Mouse (Mus musculus): ENCODE data around the gene Epn1. TPM values are rescaled to one million over a fixed set of nuclear protein-coding genes. Genes with fewer than 3 reads are reported as not detected.
A peak's percentile ranks its signal among the peaks of the same experiment; 100 is the strongest.

The Epn1 gene
- total and polyA plus RNA-seq, 3 experiments: 75.5 to 147 TPM; not detected in 1

DNA sequence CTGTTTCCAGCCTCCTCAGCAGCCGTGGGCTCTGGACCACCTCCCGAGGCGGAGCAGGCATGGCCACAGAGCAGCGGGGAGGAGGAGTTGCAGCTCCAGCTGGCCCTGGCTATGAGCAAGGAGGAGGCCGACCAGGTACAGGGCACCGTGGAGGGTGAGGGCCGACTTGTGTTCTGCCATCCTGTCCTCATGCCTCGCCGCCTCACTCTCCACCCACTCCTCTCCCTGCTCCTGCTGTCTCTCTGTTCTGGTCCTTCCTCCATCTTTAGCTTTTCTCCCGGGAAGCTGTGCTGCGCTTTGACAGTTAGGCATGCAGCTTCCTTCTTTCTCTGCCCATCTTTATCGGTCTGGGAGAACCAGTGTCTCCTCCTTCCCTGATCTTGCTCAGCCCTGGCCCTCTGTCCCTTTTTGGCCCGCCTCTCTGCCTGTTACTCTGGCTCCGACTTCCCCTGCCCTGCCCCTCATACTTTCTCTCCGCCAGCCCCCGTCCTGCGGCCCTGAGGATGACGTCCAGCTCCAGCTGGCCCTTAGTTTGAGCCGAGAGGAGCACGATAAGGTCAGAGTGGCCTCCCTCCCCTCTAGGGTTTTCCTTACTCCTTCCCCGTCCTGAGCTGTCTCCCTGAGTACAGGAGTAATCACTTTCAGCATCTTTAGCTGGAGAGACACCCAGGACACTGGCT lies 12.9 kb downstream of the Epn1 start:
- H3K36me3 ChIP-seq (ENCODE audit: control insufficient read depth in 1 of 2, insufficient read depth in 2 of 2, low read length in 2 of 2): peaks cover 0 to 19% of the 10 kb centered on the region in 2 experiments; a peak in 2 of 4 replicates
- no peaks in the 10 kb centered on the region for H3K4me1 ChIP-seq (ENCODE audit: control insufficient read depth in 1 of 2, insufficient read depth in 2 of 2, low read length in 2 of 2)
- H3K9ac ChIP-seq (ENCODE audit: control insufficient read depth, low read depth, low read length, poor library complexity, severe bottlenecking): no peak overlapping the region
- H3K27ac ChIP-seq (ENCODE audit: control insufficient read depth, low read depth, low read length): no peak overlapping the region
- no peaks in the 10 kb centered on the region for H3K27me3 ChIP-seq (ENCODE audit: control insufficient read depth in 1 of 2, insufficient read depth in 2 of 2, low read length in 2 of 2)
- no peak overlapping the region for H3K4me3 ChIP-seq (ENCODE audit: control insufficient read depth in 1 of 2, insufficient read depth in 1 of 2, low read depth in 2 of 2, low read length in 2 of 2)
- DNase-seq (ENCODE audit: low read depth, low spot score): no peak
- peaks cover 9% of the 10 kb centered on the region for H3K79me2 ChIP-seq (ENCODE audit: control insufficient read depth, insufficient read depth, low read length, poor library complexity)
- H3K9me3 ChIP-seq (replicated peaks; ENCODE audit: insufficient read depth, low read length): no peaks in the 10 kb centered on the region
- TF ChIP-seq ELF1 (IDR thresholded peaks at IDR 0.05; ENCODE audit: low read depth, low read length): no peak
- no peak for TF ChIP-seq USF1 (IDR thresholded peaks at IDR 0.05; ENCODE audit: low read depth, low read length)
- TF ChIP-seq RCOR1 (IDR thresholded peaks at IDR 0.05; ENCODE audit: low read depth, low read length): no peak
- no peak for TF ChIP-seq ZKSCAN1 (IDR thresholded peaks at IDR 0.05; ENCODE audit: low read depth, low read length)
- TF ChIP-seq ZMIZ1 (IDR thresholded peaks at IDR 0.05; ENCODE audit: low read depth, low read length): no peak
- TF ChIP-seq E2F4 (IDR thresholded peaks at IDR 0.05; ENCODE audit: borderline replicate concordance, low read depth, low read length): no peak
- TF ChIP-seq HCFC1 (IDR thresholded peaks at IDR 0.05; ENCODE audit: low read depth, low read length): no peak
- no peak for TF ChIP-seq MAFK (IDR thresholded peaks at IDR 0.05; ENCODE audit: borderline replicate concordance, low read depth, low read length)
- no peak for TF ChIP-seq SIN3A (IDR thresholded peaks at IDR 0.05; ENCODE audit: low read length)
- TF ChIP-seq MYC (IDR thresholded peaks at IDR 0.05; ENCODE audit: low read depth, low read length): no peak
- no peak for TF ChIP-seq TBP (IDR thresholded peaks at IDR 0.05; ENCODE audit: low read depth, low read length)
- no peak for TF ChIP-seq MAX (IDR thresholded peaks at IDR 0.05; ENCODE audit: low read length)
- TF ChIP-seq ETS1 (IDR thresholded peaks at IDR 0.05; ENCODE audit: low read depth, low read length): no peak
- no peak for TF ChIP-seq NRF1 (IDR thresholded peaks at IDR 0.05; ENCODE audit: insufficient read depth, low read depth, low read length, poor library complexity, severe bottlenecking)
- no peak for TF ChIP-seq POLR2A (IDR thresholded peaks at IDR 0.05; ENCODE audit: control insufficient read depth in 1 of 2, insufficient read depth in 1 of 2, low read depth in 1 of 2, low read length in 2 of 2, poor library complexity in 1 of 2)

DNA sequence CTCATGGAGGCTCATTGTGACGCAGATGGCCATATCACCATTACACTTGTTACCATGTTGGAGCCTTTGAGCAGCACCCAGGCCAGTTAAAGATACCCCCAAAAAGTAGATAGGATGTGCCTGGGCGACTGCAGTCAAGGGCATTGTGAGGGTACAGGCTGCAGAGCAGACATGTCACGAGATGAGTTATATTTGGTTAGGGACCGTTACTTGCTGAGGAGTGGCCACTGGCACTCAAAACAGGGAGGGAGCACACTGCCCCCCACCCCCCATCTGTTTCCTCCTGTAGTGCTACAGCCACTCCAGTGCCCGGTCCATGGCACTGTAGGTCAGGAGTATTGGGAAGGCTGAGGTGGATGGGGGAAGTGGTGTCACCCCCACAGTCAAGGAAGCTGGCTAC lies 18.7 kb downstream of the Epn1 start:
- DNase-seq (ENCODE audit: low read depth, low spot score): no peak
- Histone ChIP-seq H3K4me1 (ENCODE audit: control insufficient read depth in 1 of 2, insufficient read depth in 2 of 2, low read length in 2 of 2) (peaks cover 0 to 5% of the 10 kb centered on the region in 2 experiments; a peak in 1 of 4 replicates), H3K36me3 (ENCODE audit: control insufficient read depth in 1 of 2, insufficient read depth in 2 of 2, low read length in 2 of 2) (peaks cover 0 to 5% of the 10 kb centered on the region in 2 experiments; a peak in 2 of 4 replicates)

More for the DNA sequence above, 18.7 kb downstream of the Epn1 start:
- Histone ChIP-seq H3K27ac (ENCODE audit: control insufficient read depth, low read depth, low read length) (no peak overlapping the region), H3K79me2 (ENCODE audit: control insufficient read depth, insufficient read depth, low read length, poor library complexity) (no peaks in the 10 kb centered on the region), H3K4me3 (ENCODE audit: control insufficient read depth in 1 of 2, insufficient read depth in 1 of 2, low read depth in 2 of 2, low read length in 2 of 2) (no peak overlapping the region), H3K9me3 (replicated peaks; ENCODE audit: insufficient read depth, low read length) (no peaks in the 10 kb centered on the region), H3K9ac (ENCODE audit: control insufficient read depth, low read depth, low read length, poor library complexity, severe bottlenecking) (no peak overlapping the region), H3K27me3 (ENCODE audit: control insufficient read depth in 1 of 2, insufficient read depth in 2 of 2, low read length in 2 of 2) (no peaks in the 10 kb centered on the region)
- TF ChIP-seq POLR2AphosphoS2 (IDR thresholded peaks at IDR 0.05; ENCODE audit: low read length) (peak; percentile 57; the same call in 1 of the 2 replicates), TBP (IDR thresholded peaks at IDR 0.05; ENCODE audit: low read depth, low read length) (no peak)

Measured in MEL (cell line).